ENCODE assay signal across 8 mouse cellular contexts in genomic region chr17:68003741-68004560, GRCm38 (mm10). TPM values are rescaled to one million over a fixed set of nuclear protein-coding genes. Genes with fewer than 3 reads are reported as not detected.
DNase-seq lines count a peak whose midpoint lies in the region; ATAC-seq lines count a peak whose summit lies in the region.

Gene Arhgap28 (minus strand): TSS chr17:68004120.

- peak; percentile 100 for DNase-seq in 3T3-L1 (ENCODE audit: low read depth, low spot score)
- peak; percentile 31 for DNase-seq in c-Kit-negative CD71-positive TER-119-positive erythroid progenitor cells, embryonic 14.5 days (ENCODE audit: low read depth, low spot score)
- DNase-seq in forebrain, embryonic 10.5 days (ENCODE audit: extremely low spot score, low spot score) = peak; percentile 92
- DNase-seq in kidney, postnatal 14 days = peak; percentile 98
- peak; percentile 9 for DNase-seq in naive thymus-derived CD4-positive, alpha-beta T cell, adult 2 months (ENCODE audit: low read depth)
- peak; percentile 17 for DNase-seq in splenic B cell, adult 2 months (ENCODE audit: low read depth, low spot score)

- under 1% methylated on average over 65 of the region's 65 CpGs for WGBS in forebrain, embryonic 10.5 days
- under 1% methylated on average over 56 of the region's 65 CpGs for WGBS in heart, embryonic 14.5 days
- WGBS in liver, embryonic 12.5 days (ENCODE audit: insufficient replicate concordance) = under 1% methylated on average over 53 of the region's 65 CpGs

- no peaks in the 10 kb centered on the region for H3K36me3 ChIP-seq in forebrain, embryonic 10.5 days (replicated peaks)
- no peaks in the 10 kb centered on the region for H3K36me3 ChIP-seq in heart, embryonic 14.5 days (ENCODE audit: control insufficient read depth, insufficient read depth, low read length)
- no peaks in the 10 kb centered on the region for H3K36me3 ChIP-seq in liver, embryonic 12.5 days
- no peaks in the 10 kb centered on the region for H3K36me3 ChIP-seq in splenic B cell, adult 2 months (ENCODE audit: control insufficient read depth, insufficient read depth, low read length, poor library complexity, severe bottlenecking)

- H3K4me1 ChIP-seq in forebrain, embryonic 10.5 days = peaks cover 45% of the 10 kb centered on the region
- H3K4me1 ChIP-seq in heart, embryonic 14.5 days (ENCODE audit: control insufficient read depth in 2 of 2, insufficient read depth in 2 of 2, low read length in 2 of 2) = peaks cover 3 to 7% of the 10 kb centered on the region in 2 experiments
- peaks cover 13% of the 10 kb centered on the region for H3K4me1 ChIP-seq in liver, embryonic 12.5 days

- peak within 1 kb of the TSS; percentile 82 for H3K4me3 ChIP-seq in forebrain, embryonic 10.5 days
- H3K4me3 ChIP-seq in heart, embryonic 14.5 days (ENCODE audit: control insufficient read depth in 1 of 2, insufficient read depth in 1 of 2, low read depth in 1 of 2, low read length in 2 of 2) = peak within 1 kb of the TSS; percentile 73 to 80
- peak within 1 kb of the TSS; percentile 64 for H3K4me3 ChIP-seq in liver, embryonic 12.5 days

- no peaks in the 10 kb centered on the region for H3K9me3 ChIP-seq in forebrain, embryonic 10.5 days
- H3K9me3 ChIP-seq in heart, embryonic 14.5 days (ENCODE audit: control insufficient read depth, low read length) = no peaks in the 10 kb centered on the region
- H3K9me3 ChIP-seq in liver, embryonic 12.5 days (replicated peaks) = no peaks in the 10 kb centered on the region

- peak within 1 kb of the TSS; percentile 92 for H3K27ac ChIP-seq in forebrain, embryonic 10.5 days
- H3K27ac ChIP-seq in heart, embryonic 14.5 days (replicated peaks in 1 of 2; ENCODE audit: control insufficient read depth in 1 of 2, insufficient read depth in 1 of 2, low read depth in 2 of 2, low read length in 2 of 2) = peak within 1 kb of the TSS; percentile 87 to 91
- peak within 1 kb of the TSS; percentile 72 for H3K27ac ChIP-seq in liver, embryonic 12.5 days

- ATAC-seq in heart, embryonic 14.5 days (ENCODE audit: insufficient number of reproducible peaks, insufficient read depth, low FRiP score, low read depth) = peak; percentile 96
- ATAC-seq in liver, embryonic 12.5 days = peak; percentile 93

- peak within 1 kb of the TSS; percentile 81 for H3K4me2 ChIP-seq in heart, embryonic 14.5 days (ENCODE audit: low read length)
- H3K4me2 ChIP-seq in liver, embryonic 12.5 days = peak within 1 kb of the TSS; percentile 90

- no peaks in the 10 kb centered on the region; the same call in 1 of the 2 replicates for H3K27me3 ChIP-seq in forebrain, embryonic 10.5 days (ENCODE audit: poor library complexity, severe bottlenecking)
- H3K27me3 ChIP-seq in heart, embryonic 14.5 days (ENCODE audit: control insufficient read depth, insufficient read depth, low read length) = no peaks in the 10 kb centered on the region
- H3K27me3 ChIP-seq in liver, embryonic 12.5 days (replicated peaks) = no peaks in the 10 kb centered on the region
- no peaks in the 10 kb centered on the region; the same call in 1 of the 2 replicates for H3K27me3 ChIP-seq in splenic B cell, adult 2 months (ENCODE audit: control insufficient read depth, insufficient read depth, low read length, poor library complexity, severe bottlenecking)

- H3K9ac ChIP-seq in heart, embryonic 14.5 days (ENCODE audit: low read length) = peak within 1 kb of the TSS; percentile 83
- peak within 1 kb of the TSS; percentile 59 for H3K9ac ChIP-seq in liver, embryonic 12.5 days

RNA-seq across cellular contexts. Expression of gene Arhgap28, which starts in this region (rescaled TPM):
- 28.0 and 28.9 TPM in 2 replicates for polyA plus RNA-seq in forebrain, embryonic 10.5 days (2016; fragmentation: Nextera tagmentation; extraction: Ambion mirVana)
- polyA plus RNA-seq in heart, embryonic 14.5 days (2014; fragmentation: Nextera tagmentation; extraction: Ambion mirVana) = 14.4 and 15.7 TPM in 2 replicates
- 5.9 and 6.8 TPM in 2 replicates for polyA plus RNA-seq in liver, embryonic 12.5 days (2016; fragmentation: Nextera tagmentation; extraction: Ambion mirVana)

Comparison
In these comparisons a context has a peak if more than half of its experiments do, and no peak if none do; other contexts are left out.
1. Peak in every context shown above with its lines: DNase-seq, ATAC-seq, H3K4me3 ChIP-seq and H3K27ac ChIP-seq.
2. DNase-seq: peak in every context shown above with its lines; median percentile 100 in 3T3-L1; 98 in kidney, postnatal 14 days; 92 in forebrain, embryonic 10.5 days; 31 in c-Kit-negative CD71-positive TER-119-positive erythroid progenitor cells, embryonic 14.5 days; 17 in splenic B cell, adult 2 months; 9 in naive thymus-derived CD4-positive, alpha-beta T cell, adult 2 months.